Mouse (Mus musculus) intestine, postnatal 0 days (tissue): ENCODE results near the gene Gm3776. TPM values are rescaled to one million over a fixed set of nuclear protein-coding genes. Genes with fewer than 3 reads are reported as not detected.
"Not testable (repeated sequence)": the region's sequence is repeated elsewhere in the genome, so short reads cannot be mapped to it uniquely, and the experiment has no call there.

Source experiments
- ATAC-seq: fragments of 200-750 bp; cut with Nextera tagmentation; 2 replicates; pipeline ENCODE4 v1.8.0; 2017; ENCODE audit warnings: mild to moderate bottlenecking, moderate TSS enrichment, moderate library complexity
- H3K27ac ChIP-seq: fragments of 300-500 bp; sonication (generic); 2 replicates; pipeline ENCODE4 v1.5.1; 2014; ENCODE audit warnings: mild to moderate bottlenecking, low read depth, low read length, moderate library complexity
- H3K27me3 ChIP-seq: fragments of 300-500 bp; sonication (generic); replicated peaks from 2 replicates; pipeline ENCODE4 v1.6.1; 2014; ENCODE audit warnings: low read length, mixed read lengths; ENCODE audit not compliant: control insufficient read depth, insufficient read depth
- H3K36me3 ChIP-seq: fragments of 300-500 bp; sonication (generic); 2 replicates; pipeline ENCODE4 v1.6.1; 2014; ENCODE audit warnings: mild to moderate bottlenecking, moderate library complexity; ENCODE audit not compliant: control insufficient read depth, insufficient read depth
- H3K4me1 ChIP-seq: fragments of 300-500 bp; sonication (generic); replicated peaks from 2 replicates; pipeline ENCODE4 v1.6.1; 2014; ENCODE audit warnings: antibody characterized with exemption, low read length, mixed read lengths; ENCODE audit not compliant: control insufficient read depth, insufficient read depth
- H3K4me2 ChIP-seq: fragments of 300-500 bp; sonication (generic); replicated peaks from 2 replicates; pipeline ENCODE4 v1.6.1; 2014; ENCODE audit warnings: low read depth, mild to moderate bottlenecking, moderate library complexity
- H3K4me3 ChIP-seq: fragments of 300-500 bp; sonication (generic); 2 replicates; pipeline ENCODE4 v1.5.1; 2014; ENCODE audit warnings: low read depth, low read length
- H3K9ac ChIP-seq: fragments of 300-500 bp; sonication (generic); 2 replicates; pipeline ENCODE4 v1.6.1; 2014; ENCODE audit warnings: mild to moderate bottlenecking, low read depth, low read length
- H3K9me3 ChIP-seq: fragments of 300-500 bp; sonication (generic); 2 replicates; pipeline ENCODE4 v1.6.1; 2016; ENCODE audit warnings: mixed run types; ENCODE audit not compliant: control insufficient read depth
- CTCF ChIP-seq: sonication (generic); IDR thresholded peaks from 2 replicates; pipeline ENCODE4 v1.5.1; 2016; ENCODE audit warnings: low read depth, mild to moderate bottlenecking, control low read depth, antibody characterized with exemption, moderate library complexity
- WGBS: fragments of 180-500 bp; shearing (Covaris S2); extraction: QIAGEN DNeasy Blood & Tissue Kit; methylation state at CpG from one replicate; pipeline ENCODE4 v1.1.7; 2014; 5-methylcytosine and 5-hydroxymethylcytosine counted together
- polyA plus RNA-seq: library from polyadenylated mRNA; unstranded; fragments of >200 nt; fragmentation: Nextera tagmentation; extraction: Ambion mirVana; gene quantifications from 2 replicates; pipeline ENCODE4 v1.2.1, GENCODE M21; 2015

Gene Gm3776
- polyA plus RNA-seq = 66.1 and 82.0 TPM in 2 replicates

DNA sequence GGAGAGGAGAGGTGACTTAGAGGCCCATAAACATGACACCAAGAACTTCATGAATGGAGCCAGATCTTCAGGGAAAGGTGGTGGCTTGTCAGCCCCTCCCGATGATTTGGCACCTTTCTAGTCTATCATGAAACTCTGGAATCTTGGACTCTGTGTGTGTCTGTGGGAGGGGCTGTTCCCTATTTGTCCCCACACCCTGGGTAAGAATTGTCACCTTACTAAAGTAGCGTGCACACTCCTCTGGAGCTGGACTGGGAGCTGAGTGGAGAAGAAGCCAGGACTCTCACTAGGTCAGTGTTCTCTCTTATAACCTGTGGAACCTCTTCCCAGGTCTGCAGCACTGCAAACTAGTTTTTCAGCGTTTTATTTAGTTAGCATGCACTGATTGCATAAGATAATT lies at the start of gene Gm3776:
Gene Gm3776, plus strand, starts transcription at position 216 of the 400 bp plus-strand sequence.
- not testable (repeated sequence) for H3K4me2 ChIP-seq, H3K9me3 ChIP-seq, H3K36me3 ChIP-seq, H3K4me3 ChIP-seq, H3K4me1 ChIP-seq, H3K27me3 ChIP-seq, H3K9ac ChIP-seq
- 47% methylated on average over 1 of the region's 3 CpGs for WGBS
- ATAC-seq = peak; percentile 61
- H3K27ac ChIP-seq = peak within 1 kb of the TSS; percentile 66; the same call in 1 of the 2 replicates

DNA sequence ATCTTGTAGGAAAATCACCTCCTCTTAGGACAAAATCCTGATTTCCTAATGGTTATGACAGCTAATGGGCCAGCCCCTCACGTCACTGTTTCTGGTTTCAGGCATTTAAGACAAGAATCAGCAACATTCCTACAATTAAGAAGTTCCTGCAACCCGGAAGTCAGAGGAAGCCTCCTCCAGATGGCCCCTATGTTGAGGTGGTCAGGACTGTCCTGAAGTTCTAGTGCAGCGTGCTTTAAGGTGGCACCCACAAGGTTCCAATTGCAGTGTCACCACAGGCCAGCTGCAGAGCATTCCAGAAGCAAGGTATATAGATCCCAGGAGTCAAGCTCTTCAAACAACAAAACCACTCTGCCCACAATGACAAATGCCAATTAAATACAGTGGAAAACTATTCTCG lies 48.0 kb upstream of the Gm3776 start:
- WGBS = 65% methylated on average over 4 of the region's 4 CpGs
- no peak overlapping the region for H3K9ac ChIP-seq
- no peak for TF ChIP-seq CTCF

DNA sequence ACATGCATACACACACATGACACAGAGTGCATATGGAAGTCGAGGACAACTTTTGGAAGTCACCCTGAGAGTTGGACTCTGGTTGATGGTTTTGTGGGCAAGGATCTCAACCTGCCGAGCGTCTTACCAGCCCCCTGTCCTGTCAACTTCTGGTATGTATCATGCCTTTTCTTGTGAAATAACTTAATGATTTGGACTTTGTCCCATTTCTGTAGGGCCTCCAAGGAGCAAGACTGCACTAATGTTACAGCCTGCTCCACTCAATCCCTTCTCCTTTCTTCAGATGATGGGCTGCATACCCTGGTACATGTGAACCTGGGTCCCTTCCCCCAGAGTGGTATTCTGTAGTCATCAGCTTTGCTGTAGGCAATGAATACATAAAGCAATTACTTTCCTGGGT lies 46.9 kb upstream of the Gm3776 start:
- no peak overlapping the region for H3K9ac ChIP-seq
- H3K27me3 ChIP-seq = no peaks in the 10 kb centered on the region
- H3K36me3 ChIP-seq = no peaks in the 10 kb centered on the region
- no peak for TF ChIP-seq CTCF
- H3K4me2 ChIP-seq = no peak overlapping the region
- peaks cover 7% of the 10 kb centered on the region for H3K4me1 ChIP-seq
- no peaks in the 10 kb centered on the region for H3K9me3 ChIP-seq
- no peak overlapping the region for H3K27ac ChIP-seq
- 47% methylated on average over 3 of the region's 3 CpGs for WGBS
- peak; percentile 58 for ATAC-seq
- no peak overlapping the region for H3K4me3 ChIP-seq

More for the DNA sequence above, 48.0 kb upstream of the Gm3776 start:
- no peak overlapping the region for H3K4me2 ChIP-seq
- no peak for ATAC-seq
- H3K36me3 ChIP-seq = no peaks in the 10 kb centered on the region
- peaks cover 12% of the 10 kb centered on the region for H3K4me1 ChIP-seq
- H3K27me3 ChIP-seq = no peaks in the 10 kb centered on the region
- no peak overlapping the region for H3K4me3 ChIP-seq
- no peak overlapping the region for H3K27ac ChIP-seq
- H3K9me3 ChIP-seq = no peaks in the 10 kb centered on the region

DNA sequence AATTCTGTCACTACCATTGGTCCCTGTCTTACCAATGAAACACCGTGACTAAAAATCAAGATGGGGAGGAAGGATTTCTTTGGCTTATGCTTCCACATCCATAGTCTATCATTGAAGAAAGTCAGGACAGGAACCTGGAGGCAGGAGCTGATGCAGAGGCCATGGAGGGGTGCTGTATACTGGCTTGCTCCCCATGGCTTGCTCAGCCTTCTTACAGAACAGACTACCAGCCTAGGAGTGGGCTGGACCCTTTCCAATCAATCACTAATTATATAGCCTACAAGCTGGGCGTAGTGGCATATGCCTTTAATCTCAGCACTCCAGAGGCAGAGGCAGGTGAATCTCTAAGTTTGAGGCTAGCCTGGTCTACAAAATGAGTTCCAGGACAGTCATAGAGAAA lies 46.1 kb upstream of the Gm3776 start:
- 97% methylated on average over 2 of the region's 2 CpGs for WGBS
- no peak overlapping the region for H3K27ac ChIP-seq

DNA sequence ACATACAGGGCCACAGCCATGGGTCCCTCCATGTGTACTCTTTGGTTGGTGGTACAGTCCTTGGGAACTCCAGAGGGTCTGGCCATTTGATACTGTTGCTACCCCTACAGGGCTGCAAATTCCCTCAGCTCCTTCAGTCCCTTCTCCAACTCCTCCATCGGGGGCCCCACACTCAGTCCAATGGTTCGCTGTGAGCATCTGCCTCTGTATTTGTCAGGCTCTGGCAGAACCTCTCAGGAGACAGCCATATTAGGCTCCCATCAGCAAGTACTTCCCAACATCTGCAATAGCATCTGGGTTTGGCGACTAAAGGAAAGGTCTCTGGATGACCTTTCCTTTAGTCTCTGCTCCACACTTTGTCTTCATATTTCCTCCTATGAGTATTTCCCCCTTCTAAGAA lies 45.4 kb upstream of the Gm3776 start:
- no peak overlapping the region for H3K4me3 ChIP-seq
- H3K27ac ChIP-seq = no peak overlapping the region
- peaks cover 7% of the 10 kb centered on the region for H3K4me1 ChIP-seq
- H3K27me3 ChIP-seq = no peaks in the 10 kb centered on the region
- H3K9me3 ChIP-seq = no peaks in the 10 kb centered on the region
- no peak overlapping the region for H3K9ac ChIP-seq
- WGBS = 95% methylated on average over 3 of the region's 3 CpGs
- no peak overlapping the region for H3K4me2 ChIP-seq
- no peaks in the 10 kb centered on the region for H3K36me3 ChIP-seq
- ATAC-seq = no peak
- no peak for TF ChIP-seq CTCF

More for the DNA sequence above, 46.1 kb upstream of the Gm3776 start:
- H3K9ac ChIP-seq = no peak overlapping the region
- no peaks in the 10 kb centered on the region for H3K9me3 ChIP-seq
- no peak for TF ChIP-seq CTCF
- no peak overlapping the region for H3K4me3 ChIP-seq
- H3K27me3 ChIP-seq = no peaks in the 10 kb centered on the region
- H3K36me3 ChIP-seq = no peaks in the 10 kb centered on the region
- no peak overlapping the region for H3K4me2 ChIP-seq
- ATAC-seq = no peak
- H3K4me1 ChIP-seq = peaks cover 7% of the 10 kb centered on the region

DNA sequence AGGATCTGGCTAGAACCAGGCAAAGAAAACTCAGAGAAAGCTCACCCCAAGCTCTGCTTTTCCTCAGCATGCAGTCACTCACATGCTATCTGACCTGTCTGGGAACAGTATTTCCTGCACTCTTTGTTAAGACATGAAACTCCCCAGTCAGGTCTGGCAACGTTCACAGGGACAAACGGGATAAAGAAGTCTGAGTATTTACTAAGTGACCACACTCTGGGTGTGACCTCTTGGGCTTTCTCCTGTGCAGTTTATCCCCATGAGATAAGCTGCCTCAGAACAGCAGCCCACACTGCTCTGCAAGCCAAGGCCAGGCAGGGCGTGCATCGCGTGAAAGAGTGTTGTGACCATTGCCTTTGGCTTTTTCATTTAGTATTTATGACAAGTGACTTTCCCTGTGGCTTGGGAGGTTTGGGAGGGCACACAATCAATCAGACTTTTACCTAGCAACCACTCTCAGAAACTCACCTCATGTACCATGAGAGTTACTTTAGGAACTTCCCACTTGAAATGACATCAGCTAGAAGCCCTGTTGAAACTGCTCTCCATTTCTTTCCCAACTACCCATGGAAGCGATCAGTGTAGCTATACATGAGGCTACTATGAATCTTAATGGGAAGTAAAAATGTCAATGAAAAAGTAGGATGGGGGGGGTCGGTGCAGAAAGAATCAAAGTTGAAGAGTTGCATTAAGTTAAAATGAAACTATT lies 44.4 kb upstream of the Gm3776 start:
- ATAC-seq = peak; percentile 5; the same call in 1 of the 2 replicates
- 34% methylated on average over 7 of the region's 7 CpGs for WGBS
- H3K4me1 ChIP-seq = peaks cover 7% of the 10 kb centered on the region
- no peaks in the 10 kb centered on the region for H3K36me3 ChIP-seq
- TF ChIP-seq CTCF = no peak
- H3K4me3 ChIP-seq = no peak overlapping the region
- no peaks in the 10 kb centered on the region for H3K27me3 ChIP-seq
- no peak overlapping the region for H3K27ac ChIP-seq
- H3K9ac ChIP-seq = no peak overlapping the region
- no peak overlapping the region for H3K4me2 ChIP-seq
- no peaks in the 10 kb centered on the region for H3K9me3 ChIP-seq
